Mouse (Mus musculus) retina, postnatal 7 days (tissue): ENCODE data around the gene Ppp1r9b.
"Not testable (repeated sequence)": the region's sequence is repeated elsewhere in the genome, so short reads cannot be mapped to it uniquely, and the experiment has no call there.

Experiments used
- DNase-seq: peaks from one replicate; pipeline ENCODE4 v3.0.0-alpha.2; 2012; ENCODE audit warnings: low read depth, low spot score

Ppp1r9b gene

DNA sequence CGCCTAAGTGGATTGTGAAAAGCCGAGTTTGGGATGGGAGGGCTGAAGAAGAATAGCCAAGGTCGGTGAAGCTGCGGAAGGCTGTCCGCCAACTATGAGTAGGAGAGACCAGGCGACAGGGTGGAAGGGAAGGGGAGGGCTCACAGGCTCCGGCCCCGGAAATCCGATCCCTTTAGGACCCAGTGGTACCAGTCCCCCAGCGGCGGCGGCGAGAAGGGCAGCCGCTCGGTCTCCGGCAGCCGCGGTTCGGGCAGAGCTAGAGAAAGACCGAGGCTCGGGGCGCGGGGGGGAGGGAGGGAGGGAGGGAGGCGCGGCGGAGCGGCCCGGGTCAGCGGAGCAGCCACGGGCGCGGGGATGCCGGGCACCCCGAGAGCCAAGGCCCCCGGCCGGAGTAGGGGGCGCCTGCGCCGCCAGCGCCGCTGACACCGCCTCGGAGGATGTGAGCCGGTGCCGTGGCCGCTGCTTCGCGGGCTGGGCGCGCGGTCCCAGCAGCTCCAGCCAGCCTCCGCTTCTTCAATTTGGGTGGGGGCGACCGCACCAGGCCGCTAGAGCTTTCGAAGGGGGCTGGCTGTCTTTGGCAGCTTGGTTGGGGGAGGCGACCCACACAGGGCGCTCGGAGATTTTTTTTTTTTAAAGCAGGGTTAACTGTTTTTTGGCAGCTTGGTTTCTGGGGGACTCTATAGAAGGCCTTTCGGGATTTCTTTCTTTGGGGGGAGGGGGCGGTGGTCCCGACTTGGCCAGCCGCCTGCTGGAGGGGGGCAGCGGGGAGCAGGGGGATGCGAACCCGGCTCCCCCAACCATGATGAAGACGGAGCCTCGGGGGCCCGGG is at the start of gene Ppp1r9b:
Gene Ppp1r9b, plus strand, starts transcription at position 287 of the 829 bp plus-strand sequence.
- DNase-seq, result peak; percentile 81

DNA sequence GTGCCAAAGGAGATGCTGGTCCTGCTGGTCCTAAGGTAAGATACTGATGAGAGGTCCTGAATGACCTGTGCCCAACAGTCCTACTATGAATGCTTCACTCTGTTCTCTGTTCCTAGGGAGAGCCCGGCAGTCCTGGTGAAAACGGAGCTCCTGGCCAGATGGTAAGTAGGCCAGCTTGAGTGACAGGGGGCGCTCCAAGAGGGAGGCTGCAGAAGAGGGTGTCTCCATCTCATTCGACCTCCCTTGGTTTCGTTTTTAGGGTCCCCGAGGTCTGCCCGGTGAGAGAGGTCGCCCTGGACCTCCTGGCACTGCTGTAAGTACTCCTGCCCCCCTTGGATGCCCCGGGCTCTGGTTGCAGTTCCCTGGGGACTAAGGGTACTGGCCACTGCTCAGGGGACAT is 49.7 kb upstream of the Ppp1r9b start:
- no peak for DNase-seq

DNA sequence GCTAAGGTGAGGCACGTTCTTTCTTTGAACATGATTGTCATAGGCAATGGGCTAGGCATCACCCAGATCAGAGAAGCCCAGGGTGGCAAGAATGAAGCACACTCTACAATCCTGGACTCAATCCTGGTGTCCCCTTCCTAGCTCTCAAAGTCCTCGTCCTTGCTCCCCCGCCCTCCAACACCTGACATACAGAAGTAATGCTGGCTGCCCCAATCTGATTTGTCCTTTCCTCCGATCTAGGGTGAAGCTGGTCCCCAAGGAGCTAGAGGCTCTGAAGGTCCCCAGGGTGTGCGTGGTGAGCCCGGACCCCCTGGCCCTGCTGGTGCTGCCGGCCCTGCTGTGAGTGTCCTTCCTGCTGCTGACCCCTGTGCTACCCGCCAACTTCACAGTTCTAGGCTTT is 49.1 kb upstream of the Ppp1r9b start:
- DNase-seq, result no peak

DNA sequence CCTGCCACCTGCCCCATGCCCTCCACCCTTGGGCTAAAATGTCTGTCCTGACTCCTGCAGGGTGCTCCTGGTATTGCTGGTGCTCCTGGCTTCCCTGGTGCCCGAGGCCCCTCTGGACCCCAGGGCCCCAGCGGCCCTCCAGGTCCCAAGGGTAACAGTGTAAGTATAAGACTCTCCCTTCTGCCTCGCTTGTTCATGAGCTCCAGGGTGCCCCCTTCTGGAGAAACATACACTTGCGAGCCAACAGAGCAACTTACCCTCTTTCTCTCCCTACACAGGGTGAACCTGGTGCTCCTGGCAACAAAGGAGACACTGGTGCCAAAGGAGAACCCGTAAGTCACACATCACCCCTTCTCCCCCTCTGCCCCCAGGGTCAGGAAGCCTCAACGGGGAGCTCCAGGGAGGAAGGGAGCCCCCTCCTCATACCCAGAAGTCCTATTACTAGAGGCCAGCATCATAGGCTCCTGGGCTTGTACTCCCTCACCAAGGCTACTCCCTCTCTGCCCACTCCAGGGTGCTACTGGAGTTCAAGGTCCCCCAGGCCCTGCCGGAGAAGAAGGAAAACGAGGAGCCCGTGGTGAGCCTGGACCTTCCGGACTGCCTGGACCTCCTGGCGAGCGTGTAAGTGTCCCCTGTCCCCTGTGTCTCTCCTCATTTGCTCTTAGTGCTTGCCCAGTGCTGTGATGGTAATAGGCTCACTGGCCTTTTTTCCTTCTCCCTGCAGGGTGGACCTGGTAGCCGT is 48.4 kb upstream of the Ppp1r9b start:
- DNase-seq, result peak; percentile 21

DNA sequence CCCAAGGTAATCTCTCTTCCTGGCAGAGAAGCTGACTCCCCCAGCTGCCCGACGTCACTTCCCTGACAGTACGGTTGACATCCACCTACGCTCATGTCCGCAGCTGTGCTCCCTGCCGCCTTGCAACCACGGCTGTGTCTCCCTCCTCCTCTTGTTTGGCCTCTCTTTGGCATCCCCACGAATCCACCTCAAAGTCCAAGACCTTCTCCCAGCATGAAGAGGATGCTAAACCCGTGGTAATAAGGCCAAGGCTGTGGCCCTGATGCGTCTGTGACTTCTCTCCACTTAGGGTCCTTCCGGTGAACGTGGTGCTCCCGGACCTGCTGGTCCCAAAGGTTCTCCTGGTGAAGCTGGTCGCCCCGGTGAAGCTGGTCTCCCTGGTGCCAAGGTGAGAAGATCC is 47.8 kb upstream of the Ppp1r9b start:
- no peak for DNase-seq

DNA sequence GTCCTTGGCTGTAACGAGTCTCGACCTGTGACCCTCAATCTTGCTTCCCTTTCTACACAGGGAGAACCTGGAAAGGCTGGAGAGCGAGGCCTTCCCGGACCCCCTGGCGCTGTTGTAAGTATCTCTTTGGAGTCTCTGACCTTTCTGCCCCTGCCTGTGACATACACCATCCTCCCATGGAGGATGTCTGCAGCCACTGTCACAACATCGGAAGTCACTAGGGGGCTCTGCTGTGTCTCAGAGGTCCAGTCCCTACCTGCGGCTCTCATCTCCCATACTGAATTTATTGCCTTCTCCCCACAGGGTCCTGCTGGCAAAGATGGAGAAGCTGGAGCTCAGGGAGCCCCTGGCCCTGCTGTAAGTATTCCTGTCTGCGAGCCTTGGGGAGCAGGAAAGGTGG is 46.5 kb upstream of the Ppp1r9b start:
- no peak for DNase-seq

DNA sequence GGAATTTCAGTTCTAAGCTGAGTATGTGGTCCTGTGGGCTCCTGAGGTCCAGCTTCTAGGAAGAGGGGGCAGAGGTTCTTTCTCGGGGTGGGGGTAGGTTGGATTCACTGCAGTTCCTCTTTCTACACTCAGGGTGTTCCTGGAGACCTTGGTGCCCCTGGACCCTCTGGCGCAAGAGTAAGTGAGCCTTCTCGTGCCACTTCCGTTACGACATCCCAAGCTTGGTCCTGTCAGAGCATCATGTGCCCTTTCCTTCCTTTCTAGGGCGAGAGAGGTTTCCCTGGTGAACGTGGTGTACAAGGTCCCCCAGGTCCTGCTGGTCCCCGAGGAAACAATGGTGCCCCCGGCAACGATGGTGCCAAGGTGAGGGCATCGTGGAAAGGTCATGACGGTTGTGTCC is 45.6 kb upstream of the Ppp1r9b start:
- no peak for DNase-seq

DNA sequence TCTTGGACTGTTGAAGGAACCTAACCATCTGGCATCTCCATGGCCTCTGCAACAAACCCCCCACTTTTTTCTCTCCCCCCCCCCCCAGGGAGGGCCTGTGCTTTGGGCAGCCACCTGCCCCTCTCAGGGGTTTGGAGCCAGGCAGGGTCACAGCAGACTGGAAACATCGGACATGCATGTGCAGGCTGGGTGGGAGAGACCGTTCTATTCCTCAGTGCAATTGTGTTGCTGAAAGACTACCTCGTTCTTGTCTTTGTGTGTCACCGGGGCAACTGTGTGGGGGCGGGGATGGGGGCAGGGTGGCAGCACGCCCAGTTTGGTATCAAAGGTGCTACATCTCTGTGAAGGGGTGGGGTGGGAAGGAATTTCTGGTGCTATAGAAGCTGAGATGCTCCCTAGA is 38.7 kb upstream of the Ppp1r9b start:
- no peak for DNase-seq

DNA sequence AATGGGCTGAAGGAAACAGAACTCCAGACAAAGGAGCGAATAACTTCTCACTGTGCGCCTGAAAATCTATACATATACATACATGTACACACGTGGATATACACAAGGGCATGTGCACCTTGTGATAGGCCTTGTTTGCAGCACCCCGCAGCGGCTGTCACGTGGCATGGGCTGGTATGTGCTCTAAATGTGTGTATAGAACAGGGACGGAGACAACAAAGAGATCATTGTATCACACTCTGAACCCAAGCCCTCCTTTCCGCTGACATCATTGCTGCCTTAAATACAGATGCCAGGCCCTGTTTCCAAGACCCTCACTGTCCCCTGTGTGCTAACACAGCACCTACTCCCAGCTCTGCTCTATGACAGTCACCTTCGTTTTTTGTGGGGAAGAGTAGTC is 35.7 kb upstream of the Ppp1r9b start:
- DNase-seq, result no peak

DNA sequence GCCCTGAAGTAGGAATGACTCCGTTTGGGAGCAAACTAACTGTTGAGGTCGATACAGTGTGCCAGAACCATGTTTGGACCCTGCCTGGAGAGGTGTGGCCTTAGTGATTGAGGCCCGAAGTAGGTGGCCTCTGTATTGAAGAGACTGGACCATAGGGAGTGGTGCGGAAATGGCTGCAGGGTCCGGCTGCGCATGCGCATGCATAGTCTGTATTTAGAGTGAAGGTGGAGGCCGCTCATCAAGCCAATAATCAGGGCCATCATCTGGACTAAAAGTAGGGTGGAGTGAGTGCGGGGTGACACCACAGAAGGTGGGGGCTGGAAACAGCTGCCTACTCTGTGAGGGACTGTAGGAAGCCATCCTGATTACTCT is 33.2 kb upstream of the Ppp1r9b start:
- DNase-seq, result no peak

DNA sequence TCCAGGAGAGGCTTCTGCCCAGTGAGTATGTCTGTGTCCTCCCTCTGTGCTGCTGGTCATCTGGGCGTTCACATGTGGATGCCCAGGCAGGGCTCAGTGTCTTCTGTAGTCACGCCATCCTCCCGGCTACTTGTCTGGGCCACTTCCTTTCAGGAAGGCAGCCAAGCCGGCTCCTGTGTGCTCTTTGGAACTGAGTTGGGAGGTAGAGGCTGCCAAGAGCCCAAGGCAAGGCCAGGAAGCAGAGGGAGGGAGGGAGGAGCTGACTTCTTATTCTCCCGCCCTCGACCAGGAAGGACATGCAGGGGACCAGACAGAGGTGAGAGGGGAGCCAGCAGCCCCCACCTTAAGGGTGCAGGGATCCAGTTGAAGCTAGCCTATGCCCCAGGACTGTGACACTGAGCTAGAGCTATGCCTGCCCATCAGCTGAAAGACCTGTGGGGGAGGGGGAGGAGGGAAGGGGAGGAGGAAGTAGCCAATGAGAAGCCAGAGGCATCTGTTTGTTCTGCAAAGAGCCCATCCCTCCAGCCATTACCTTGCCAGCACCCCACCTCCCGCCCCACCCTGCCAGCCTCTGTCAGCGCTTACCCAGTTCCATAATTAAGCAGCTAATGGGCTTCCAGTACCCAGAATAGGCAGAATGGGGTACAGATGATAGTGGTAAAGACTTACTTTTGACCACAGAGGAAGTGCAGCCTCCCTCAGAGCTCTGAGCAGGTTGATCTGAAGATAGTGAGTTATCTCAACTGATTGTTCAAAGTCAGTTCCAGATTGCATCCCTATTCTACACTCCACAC is 32.6 kb upstream of the Ppp1r9b start:
- no peak for DNase-seq

DNA sequence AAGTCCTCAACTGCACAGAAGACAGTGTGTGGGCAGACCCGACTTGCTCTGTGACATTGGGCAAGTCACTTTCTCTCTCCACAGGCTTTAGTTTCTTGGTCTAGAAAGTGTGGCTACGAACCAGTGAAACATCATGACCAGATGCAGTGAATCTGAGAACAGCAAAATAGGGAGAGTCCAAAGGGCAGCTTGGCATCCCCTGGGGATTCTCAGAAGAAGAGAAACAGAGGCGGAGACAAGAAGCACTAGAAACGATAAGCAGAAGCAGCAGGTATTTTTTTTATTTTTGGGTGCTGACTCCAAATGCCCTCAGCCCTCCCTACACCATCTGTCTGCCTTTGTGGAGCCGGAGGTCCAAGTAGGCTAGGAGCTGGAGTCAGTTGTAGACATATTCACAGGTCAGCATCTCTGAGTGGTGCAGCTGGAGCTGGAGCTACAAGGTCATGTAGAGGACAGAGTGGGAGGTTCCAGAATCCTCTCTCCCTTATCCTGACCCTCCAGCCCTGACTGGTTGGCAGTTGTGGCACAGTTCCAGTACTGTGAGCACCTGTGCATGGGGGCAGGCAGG is 28.2 kb upstream of the Ppp1r9b start:
- DNase-seq, result no peak

DNA sequence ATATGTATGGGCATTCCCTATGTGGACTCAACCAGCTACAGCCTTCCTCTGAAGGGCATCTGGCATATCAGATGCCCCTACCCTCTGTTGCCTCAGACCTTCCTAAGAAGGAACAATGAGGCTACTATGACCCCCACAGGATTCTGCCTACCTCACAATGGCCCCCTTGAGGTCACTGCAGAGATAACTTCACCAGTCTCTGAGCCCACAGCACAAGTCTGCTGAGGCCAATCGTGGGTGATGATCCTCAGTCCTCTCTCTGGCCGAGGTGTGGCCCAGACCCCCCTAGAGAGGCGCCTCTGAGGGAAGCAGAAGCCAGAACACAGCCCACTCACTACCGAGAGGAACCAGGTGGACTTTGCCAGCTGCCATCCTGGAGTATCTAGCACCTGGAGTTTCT is 23.4 kb upstream of the Ppp1r9b start, which contains the start of gene Hils1:
Gene Hils1, plus strand, starts transcription at position 175 of the 400 bp plus-strand sequence.
- DNase-seq, result no peak

DNA sequence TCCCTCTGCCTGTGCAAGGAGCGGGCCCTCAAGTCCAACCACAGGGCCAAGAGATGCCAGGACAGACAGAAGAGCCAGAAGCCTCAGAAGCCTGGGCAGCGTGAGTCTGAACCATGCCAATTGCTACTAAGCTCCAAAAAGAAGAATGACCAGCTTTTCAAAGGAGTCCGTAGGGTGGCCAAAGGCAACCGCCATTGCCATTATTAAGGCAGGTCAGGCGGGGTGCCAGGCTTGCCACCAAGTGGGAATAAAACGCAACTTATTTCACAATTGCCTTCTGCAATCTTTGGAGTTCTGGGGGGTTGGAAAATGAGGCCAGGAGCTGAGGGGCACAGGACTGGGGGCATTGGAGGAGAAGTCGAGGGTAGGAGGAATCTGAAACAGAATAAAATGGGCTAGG is 22.6 kb upstream of the Ppp1r9b start:
- no peak for DNase-seq

DNA sequence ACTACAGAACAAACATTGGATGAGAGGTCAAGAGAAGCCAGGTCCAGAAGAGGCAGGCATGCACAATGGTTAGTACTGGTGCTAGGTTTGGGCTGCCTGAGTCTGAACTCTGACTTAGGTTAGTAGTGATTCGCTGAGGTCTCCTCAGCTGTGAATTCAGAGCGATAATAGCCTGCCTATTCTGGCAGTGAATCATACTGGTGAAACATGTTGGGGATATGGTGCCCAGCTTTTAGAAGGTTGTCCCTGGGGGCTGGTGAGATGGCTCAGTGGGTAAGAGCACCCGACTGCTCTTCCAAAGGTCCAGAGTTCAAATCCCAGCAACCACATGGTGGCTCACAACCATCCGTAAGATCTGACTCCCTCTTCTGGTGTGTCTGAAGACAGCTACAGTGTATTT is 21.1 kb upstream of the Ppp1r9b start:
- DNase-seq, result not testable (repeated sequence)

DNA sequence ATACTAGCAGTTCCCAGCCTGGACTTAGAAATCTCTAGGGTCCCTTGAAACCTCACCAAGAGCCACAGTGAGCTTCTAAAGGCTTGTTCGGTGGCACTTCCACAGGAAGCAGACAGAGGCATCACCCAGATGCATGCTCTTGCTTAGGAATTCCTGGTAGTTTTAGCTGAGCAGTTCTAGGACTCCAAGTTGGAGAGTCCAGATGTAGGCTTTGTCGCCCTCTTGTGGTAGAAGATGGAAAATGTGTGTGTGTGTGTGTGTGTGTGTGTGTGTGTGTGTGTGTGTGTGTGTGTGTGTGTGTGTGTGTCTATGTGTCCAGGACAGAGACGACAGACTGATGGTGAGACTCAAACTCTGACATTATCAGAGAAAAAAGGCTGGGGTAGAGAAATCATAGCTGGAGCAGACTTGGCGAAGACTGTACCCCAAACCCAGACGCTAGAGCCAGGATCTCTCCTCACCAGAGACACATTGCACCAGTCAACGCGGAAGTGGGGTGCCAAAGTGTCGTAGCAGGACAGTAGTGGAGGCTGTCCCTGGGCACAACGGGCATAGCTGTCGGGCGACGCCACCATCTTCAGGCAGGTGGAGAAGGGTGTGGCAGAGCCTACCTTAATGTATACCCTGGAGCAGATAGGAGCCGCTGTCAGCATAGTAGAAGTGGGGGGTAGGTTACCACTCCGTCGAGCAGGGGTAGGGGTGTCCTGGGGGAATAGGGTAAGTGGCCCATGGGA is 20.5 kb upstream of the Ppp1r9b start:
- peak; percentile 72 for DNase-seq

DNA sequence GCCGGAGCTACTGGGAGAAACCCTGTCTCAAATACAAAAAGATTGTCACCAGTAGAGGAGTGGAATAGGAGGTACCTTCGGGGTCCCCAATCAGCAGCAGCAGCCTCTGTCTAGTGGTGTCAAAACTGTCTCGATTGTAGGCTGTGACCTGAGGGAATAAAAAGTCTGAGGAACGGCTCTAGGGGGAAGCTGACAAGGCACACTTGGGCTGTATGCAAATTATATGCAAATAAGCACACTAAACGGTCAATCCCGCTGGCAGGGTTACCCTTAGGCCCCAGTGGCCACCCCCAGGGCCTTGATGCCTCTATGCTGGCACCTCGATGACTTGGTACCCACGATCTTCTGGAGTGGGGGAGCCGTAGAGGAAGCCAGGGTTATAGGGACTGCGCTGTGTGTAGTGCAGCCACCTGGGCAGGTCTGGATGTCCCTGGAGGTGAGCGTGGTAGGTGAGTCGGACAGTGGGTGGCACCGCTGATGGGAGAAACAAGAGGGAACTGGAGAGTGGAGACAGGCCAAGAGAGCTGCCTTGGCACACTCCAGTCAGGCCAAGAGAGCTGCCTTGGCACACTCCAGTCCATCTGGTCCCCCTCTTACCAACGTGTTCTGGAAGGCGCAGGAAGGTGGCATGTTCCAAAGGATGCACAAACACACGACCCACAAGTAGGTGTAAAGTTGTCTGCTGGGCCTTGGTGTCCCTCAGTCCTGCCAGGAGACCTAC is 18.8 kb upstream of the Ppp1r9b start:
- DNase-seq, result no peak

DNA sequence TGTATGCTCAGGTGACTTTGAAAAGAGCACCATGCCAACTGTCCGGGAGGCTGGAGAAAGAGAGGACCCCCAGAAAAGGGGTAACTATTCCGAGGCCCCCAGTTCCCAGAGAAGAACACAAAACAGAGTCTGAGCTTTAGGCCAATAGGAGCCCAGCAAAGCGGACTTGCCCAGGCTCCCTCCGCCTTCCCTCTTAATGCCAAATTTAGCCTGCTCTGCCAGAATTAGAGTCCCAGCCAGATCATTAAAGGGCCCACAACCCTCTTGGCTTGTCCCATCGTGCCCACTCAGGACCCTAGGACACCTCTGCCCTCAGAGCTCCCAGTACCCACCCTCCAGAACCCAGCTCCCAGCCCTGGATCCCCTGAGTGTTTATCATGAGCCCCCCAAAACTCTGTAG is 17.9 kb upstream of the Ppp1r9b start:
- DNase-seq, result no peak

DNA sequence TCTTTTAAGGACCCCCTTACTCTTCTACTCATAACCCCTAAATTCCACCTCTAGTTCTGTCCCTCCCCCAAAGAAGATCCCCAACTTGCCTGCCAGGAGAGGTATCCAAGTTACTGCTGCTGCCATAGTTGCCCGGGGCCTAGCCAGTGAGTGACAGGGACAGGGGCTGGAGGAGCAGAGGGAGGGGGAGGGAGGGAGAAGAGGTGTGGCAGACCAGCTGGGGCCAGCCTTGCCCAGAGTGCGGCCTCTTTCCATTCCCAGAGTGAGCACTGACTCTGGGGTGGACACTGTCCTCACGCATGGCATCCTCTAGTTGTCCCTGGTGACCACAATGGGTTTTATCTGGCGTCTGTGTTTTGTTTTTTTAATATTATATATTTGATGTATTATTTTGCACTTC is 17.5 kb upstream of the Ppp1r9b start:
- DNase-seq, result no peak

DNA sequence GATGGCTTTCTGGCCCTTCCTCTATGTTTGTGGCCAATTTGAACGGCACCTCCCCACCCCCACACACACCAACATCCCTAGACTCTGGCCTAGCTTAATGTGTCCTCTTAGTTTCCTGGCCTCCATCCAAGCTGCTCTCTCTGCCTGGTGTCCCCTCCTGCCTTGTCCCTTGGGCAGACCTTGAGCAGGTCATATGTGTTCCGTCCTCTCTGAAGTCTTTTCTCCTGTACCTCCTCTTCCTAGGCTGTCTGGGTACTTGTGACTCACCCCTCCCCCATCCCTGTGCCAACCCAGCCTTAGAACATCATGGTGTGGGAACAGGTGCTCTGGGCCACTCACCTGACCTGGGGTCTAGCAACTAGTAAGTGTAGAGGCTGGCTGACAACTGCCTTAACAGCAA is 15.9 kb upstream of the Ppp1r9b start:
- DNase-seq, result no peak

DNA sequence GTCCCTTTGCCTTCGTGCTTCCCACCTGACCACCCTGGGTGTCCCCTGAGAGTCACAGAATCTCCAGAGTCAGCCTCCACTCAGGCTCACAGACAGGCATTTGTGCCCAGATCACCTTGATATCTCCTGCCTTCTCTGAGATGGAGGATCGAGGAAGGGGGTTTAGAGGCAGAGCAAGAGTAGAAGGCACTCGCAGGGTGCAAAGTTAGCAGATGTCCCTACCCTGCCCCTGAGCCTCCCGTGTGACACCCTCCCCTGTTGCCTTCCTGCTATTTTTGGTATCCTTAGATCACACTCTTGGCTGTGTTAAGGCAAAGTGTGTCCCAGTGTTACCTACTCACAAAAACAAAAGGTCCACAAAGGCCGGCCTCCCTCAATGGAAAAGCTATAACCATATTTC is 14.6 kb upstream of the Ppp1r9b start, which contains the start of gene Sgca:
Gene Sgca, minus strand, starts transcription at position 129 of the 400 bp plus-strand sequence.
- DNase-seq, result no peak
